Mouse (Mus musculus): Measurements from ENCODE around the gene Vkorc1l1. TPM values are rescaled to one million over a fixed set of nuclear protein-coding genes. Genes with fewer than 3 reads are reported as not detected.

Vkorc1l1 gene
- total and polyA plus RNA-seq, 3 experiments, result 12.4 to 17.9 (median 14.3) TPM

- Histone ChIP-seq H3K36me3 (ENCODE audit: control insufficient read depth, insufficient read depth, low read length) (peaks cover 4% of the 10 kb centered on the region), H3K27ac (no peak overlapping the region), H3K4me3 (no peak overlapping the region), H3K9ac (ENCODE audit: low read depth, low read length) (no peak overlapping the region), H3K79me2 (replicated peaks; ENCODE audit: control insufficient read depth, insufficient read depth, low read length) (peaks cover 5% of the 10 kb centered on the region), H3K27me3 (ENCODE audit: control insufficient read depth, insufficient read depth, low read length) (no peaks in the 10 kb centered on the region), H3K4me1 (ENCODE audit: control insufficient read depth, insufficient read depth, low read length) (no peaks in the 10 kb centered on the region; the same call in 1 of the 2 replicates)
- DNase-seq, result no peak
- TF ChIP-seq POLR2A (IDR thresholded peaks at IDR 0.05; ENCODE audit: insufficient read depth, low read depth, low read length) (no peak), EP300 (IDR thresholded peaks at IDR 0.05; ENCODE audit: insufficient read depth, low read depth, low read length) (no peak), CTCF (IDR thresholded peaks at IDR 0.05) (no peak)
- intact Hi-C loops (cut with DNase I), result no loop called here
- WGBS, result 76% methylated on average over 4 of the region's 4 CpGs
Observed at GRCm38 (mm10) chr5:129952143-129952542, 10.4 kb downstream of the Vkorc1l1 start.

DNA sequence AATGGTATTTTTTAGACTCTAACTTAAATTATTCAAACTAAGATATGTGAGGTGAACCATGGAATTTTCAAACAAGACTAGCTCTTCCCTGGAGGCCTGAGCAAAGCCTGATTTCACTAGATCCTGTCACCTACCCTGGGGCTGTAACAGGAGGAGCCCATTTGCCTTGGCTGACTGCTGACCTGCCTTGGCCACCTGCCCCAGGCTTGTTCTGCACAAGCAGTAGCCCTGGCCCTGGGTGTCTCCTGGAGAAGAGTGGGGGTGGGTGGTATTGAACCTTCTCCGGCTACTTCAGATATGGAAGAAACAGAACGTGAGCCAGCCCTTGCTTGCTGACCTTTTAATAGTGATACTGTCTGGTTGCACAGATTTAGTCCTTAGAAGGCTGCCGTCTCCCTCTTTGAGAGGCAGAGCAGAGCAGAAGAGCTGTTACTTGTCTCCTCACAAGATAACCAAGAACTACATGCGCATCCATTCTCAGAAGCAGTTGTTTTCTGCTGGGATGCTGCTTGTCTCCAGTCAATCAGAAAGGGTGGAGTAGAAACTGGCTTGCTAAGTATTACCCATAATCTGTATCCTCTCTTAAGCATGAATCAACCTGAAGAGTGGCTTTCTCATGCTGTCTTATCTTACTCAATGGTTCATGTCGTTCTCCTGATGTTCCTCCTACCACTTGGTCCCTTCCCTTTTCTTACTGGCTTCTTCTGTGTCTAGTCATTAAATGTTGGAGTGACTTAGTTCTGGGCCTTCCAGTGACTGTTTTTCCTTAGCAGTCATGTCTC, 12.9 kb downstream of the Vkorc1l1 start:
- Histone ChIP-seq H3K36me3 (ENCODE audit: control insufficient read depth, insufficient read depth, low read length) (no peaks in the 10 kb centered on the region; the same call in 1 of the 2 replicates), H3K9ac (ENCODE audit: low read depth, low read length) (no peak overlapping the region), H3K79me2 (replicated peaks; ENCODE audit: control insufficient read depth, insufficient read depth, low read length) (peaks cover 5% of the 10 kb centered on the region), H3K4me3 (no peak overlapping the region), H3K27ac (no peak overlapping the region), H3K4me1 (ENCODE audit: control insufficient read depth, insufficient read depth, low read length) (no peaks in the 10 kb centered on the region; the same call in 1 of the 2 replicates), H3K27me3 (ENCODE audit: control insufficient read depth, insufficient read depth, low read length) (no peaks in the 10 kb centered on the region)
- intact Hi-C loops (cut with DNase I), result no loop called here
- TF ChIP-seq POLR2A (IDR thresholded peaks at IDR 0.05; ENCODE audit: insufficient read depth, low read depth, low read length) (no peak), EP300 (IDR thresholded peaks at IDR 0.05; ENCODE audit: insufficient read depth, low read depth, low read length) (no peak), CTCF (IDR thresholded peaks at IDR 0.05) (no peak)
- peak; percentile 22 to 32 for DNase-seq
- WGBS, result 55% methylated on average over 5 of the region's 5 CpGs

GRCm38 (mm10) chr5:129955792-129956191, 14.0 kb downstream of the Vkorc1l1 start:
- no peak overlapping the region for H3K9ac ChIP-seq (ENCODE audit: low read depth, low read length)
- intact Hi-C loops (cut with DNase I), result no loop called here
- H3K27ac ChIP-seq, result no peak overlapping the region
- no peaks in the 10 kb centered on the region; the same call in 1 of the 2 replicates for H3K36me3 ChIP-seq (ENCODE audit: control insufficient read depth, insufficient read depth, low read length)
- no peaks in the 10 kb centered on the region; the same call in 1 of the 2 replicates for H3K4me1 ChIP-seq (ENCODE audit: control insufficient read depth, insufficient read depth, low read length)
- peaks cover 7% of the 10 kb centered on the region for H3K79me2 ChIP-seq (replicated peaks; ENCODE audit: control insufficient read depth, insufficient read depth, low read length)
- WGBS, result 81% methylated on average over 6 of the region's 6 CpGs
- no peak for DNase-seq
- H3K27me3 ChIP-seq (ENCODE audit: control insufficient read depth, insufficient read depth, low read length), result no peaks in the 10 kb centered on the region
- TF ChIP-seq CTCF (IDR thresholded peaks at IDR 0.05), result no peak
- no peak for TF ChIP-seq POLR2A (IDR thresholded peaks at IDR 0.05; ENCODE audit: insufficient read depth, low read depth, low read length)
- no peak for TF ChIP-seq EP300 (IDR thresholded peaks at IDR 0.05; ENCODE audit: insufficient read depth, low read depth, low read length)
- H3K4me3 ChIP-seq, result no peak overlapping the region

DNA sequence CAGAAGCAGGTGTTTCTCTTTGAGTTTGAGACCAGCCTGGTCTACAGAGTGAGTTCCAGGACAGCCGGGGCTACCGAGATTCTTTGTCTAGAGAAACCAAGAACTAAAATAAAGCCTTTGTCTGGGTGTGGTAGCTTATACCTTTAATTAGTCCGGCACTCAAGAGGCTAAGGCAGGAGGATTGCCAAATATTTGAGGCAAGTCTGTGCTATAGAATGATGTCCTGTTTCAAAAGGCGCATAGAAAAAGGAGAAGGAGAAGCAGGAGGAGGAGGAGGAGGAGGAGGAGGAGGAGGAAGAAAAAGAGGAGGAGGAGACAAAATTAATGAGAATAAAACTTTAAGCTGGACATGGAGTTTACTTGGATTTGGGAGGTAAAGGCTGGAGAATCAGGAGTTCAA, 21.5 kb downstream of the Vkorc1l1 start:
- no peak for TF ChIP-seq CTCF (IDR thresholded peaks at IDR 0.05)
- TF ChIP-seq POLR2A (IDR thresholded peaks at IDR 0.05; ENCODE audit: insufficient read depth, low read depth, low read length), result no peak
- no peak for TF ChIP-seq EP300 (IDR thresholded peaks at IDR 0.05; ENCODE audit: insufficient read depth, low read depth, low read length)
- no peaks in the 10 kb centered on the region for H3K27me3 ChIP-seq (ENCODE audit: control insufficient read depth, insufficient read depth, low read length)
- no peak for DNase-seq
- no peak overlapping the region for H3K27ac ChIP-seq
- intact Hi-C loops (cut with DNase I), result no loop called here
- no peak overlapping the region for H3K4me3 ChIP-seq
- no peaks in the 10 kb centered on the region for H3K4me1 ChIP-seq (ENCODE audit: control insufficient read depth, insufficient read depth, low read length)
- H3K36me3 ChIP-seq (ENCODE audit: control insufficient read depth, insufficient read depth, low read length), result no peaks in the 10 kb centered on the region
- WGBS, result 50% methylated on average over 4 of the region's 4 CpGs
- no peak overlapping the region for H3K9ac ChIP-seq (ENCODE audit: low read depth, low read length)
- H3K79me2 ChIP-seq (replicated peaks; ENCODE audit: control insufficient read depth, insufficient read depth, low read length), result peaks cover 2% of the 10 kb centered on the region

GRCm38 (mm10) chr5:129966448-129966847, 24.7 kb downstream of the Vkorc1l1 start:
- DNase-seq, result no peak
- 84% methylated on average over 3 of the region's 3 CpGs for WGBS
- intact Hi-C loops (cut with DNase I), result no loop called here
- Histone ChIP-seq H3K27ac (no peak overlapping the region), H3K27me3 (ENCODE audit: control insufficient read depth, insufficient read depth, low read length) (no peaks in the 10 kb centered on the region), H3K36me3 (ENCODE audit: control insufficient read depth, insufficient read depth, low read length) (no peaks in the 10 kb centered on the region), H3K9ac (ENCODE audit: low read depth, low read length) (no peak overlapping the region), H3K4me3 (no peak overlapping the region), H3K4me1 (ENCODE audit: control insufficient read depth, insufficient read depth, low read length) (no peaks in the 10 kb centered on the region), H3K79me2 (replicated peaks; ENCODE audit: control insufficient read depth, insufficient read depth, low read length) (no peaks in the 10 kb centered on the region)
- TF ChIP-seq CTCF (IDR thresholded peaks at IDR 0.05), result no peak
- TF ChIP-seq EP300 (IDR thresholded peaks at IDR 0.05; ENCODE audit: insufficient read depth, low read depth, low read length), result no peak
- TF ChIP-seq POLR2A (IDR thresholded peaks at IDR 0.05; ENCODE audit: insufficient read depth, low read depth, low read length), result no peak

DNA sequence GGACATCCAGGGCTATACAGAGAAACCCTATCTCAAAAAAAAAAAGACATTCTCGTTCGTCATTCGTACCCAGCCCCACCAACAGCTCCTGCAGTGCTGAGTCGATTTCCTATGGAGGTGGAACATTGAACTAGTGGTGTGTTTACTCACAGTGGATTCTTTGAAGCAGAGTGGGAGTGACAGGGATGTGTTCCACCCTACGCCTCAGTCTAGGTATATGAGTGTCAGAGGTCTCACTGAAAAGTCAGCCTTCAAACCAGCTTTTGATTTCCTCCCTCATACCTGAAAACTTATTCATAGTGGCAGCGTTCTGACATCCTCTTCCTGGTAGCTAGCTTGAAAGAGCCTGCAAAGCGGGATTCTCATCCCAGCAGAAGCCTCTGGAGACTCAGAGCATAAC, 26.6 kb downstream of the Vkorc1l1 start:
- no peak for TF ChIP-seq CTCF (IDR thresholded peaks at IDR 0.05)
- TF ChIP-seq EP300 (IDR thresholded peaks at IDR 0.05; ENCODE audit: insufficient read depth, low read depth, low read length), result no peak
- no peak for TF ChIP-seq POLR2A (IDR thresholded peaks at IDR 0.05; ENCODE audit: insufficient read depth, low read depth, low read length)
- H3K4me1 ChIP-seq (ENCODE audit: control insufficient read depth, insufficient read depth, low read length), result no peaks in the 10 kb centered on the region
- 68% methylated on average over 7 of the region's 7 CpGs for WGBS
- H3K4me3 ChIP-seq, result no peak overlapping the region
- no peaks in the 10 kb centered on the region for H3K27me3 ChIP-seq (ENCODE audit: control insufficient read depth, insufficient read depth, low read length)
- intact Hi-C loops (cut with DNase I), result no loop called here
- no peaks in the 10 kb centered on the region for H3K36me3 ChIP-seq (ENCODE audit: control insufficient read depth, insufficient read depth, low read length)
- H3K9ac ChIP-seq (ENCODE audit: low read depth, low read length), result no peak overlapping the region
- H3K27ac ChIP-seq, result no peak overlapping the region
- no peak for DNase-seq
- H3K79me2 ChIP-seq (replicated peaks; ENCODE audit: control insufficient read depth, insufficient read depth, low read length), result no peaks in the 10 kb centered on the region
